Mouse (Mus musculus) brain, embryonic 14.5 days (tissue): ENCODE measurements around the gene Cd46. TPM values are rescaled to one million over a fixed set of nuclear protein-coding genes. Genes with fewer than 3 reads are reported as not detected.
A peak's percentile ranks its signal among the peaks of the same experiment; 100 is the strongest.

Experiments used
- DNase-seq: peaks from one replicate; pipeline ENCODE4 v3.0.0-alpha.2; 2011; ENCODE audit warnings: low read depth
- CTCF ChIP-seq: fragments of 200-500 bp; IDR thresholded peaks from 2 replicates; pipeline ENCODE4 v1.5.1; 2012; ENCODE audit warnings: inconsistent platforms, mild to moderate bottlenecking, moderate library complexity, borderline replicate concordance; ENCODE audit not compliant: insufficient read depth, insufficient read length; ENCODE audit errors: extremely low read depth
- POLR2A ChIP-seq: fragments of 200-500 bp; IDR thresholded peaks from 2 replicates; pipeline ENCODE4 v1.6.1; 2012; ENCODE audit warnings: mild to moderate bottlenecking, inconsistent platforms, borderline replicate concordance; ENCODE audit not compliant: poor library complexity, insufficient read depth, insufficient read length, severe bottlenecking; ENCODE audit errors: extremely low read depth
- polyA plus RNA-seq: library from polyadenylated mRNA; depleted of rRNA; stranded (reverse); fragments of >200 nt; gene quantifications from 2 replicates; pipeline ENCODE4 v1.2.3, GENCODE M21; 2012

The Cd46 gene
- polyA plus RNA-seq, 1 experiment, result 3.6 TPM

GRCm38 (mm10) chr1:195016811-195017501 is 75.1 kb downstream of the Cd46 start:
- TF ChIP-seq POLR2A, result no peak
- TF ChIP-seq CTCF, result peak; percentile 40; the same call in 1 of the 2 replicates
- DNase-seq, result peak; percentile 80

- DNase-seq, result no peak
- TF ChIP-seq POLR2A (no peak), CTCF (no peak)
These were observed 76.8 kb downstream of the Cd46 start for GRCm38 (mm10) chr1:195015281-195015680.

GRCm38 (mm10) chr1:195014201-195014885 is 77.7 kb downstream of the Cd46 start:
- TF ChIP-seq POLR2A, result no peak
- TF ChIP-seq CTCF, result no peak
- no peak for DNase-seq

DNA sequence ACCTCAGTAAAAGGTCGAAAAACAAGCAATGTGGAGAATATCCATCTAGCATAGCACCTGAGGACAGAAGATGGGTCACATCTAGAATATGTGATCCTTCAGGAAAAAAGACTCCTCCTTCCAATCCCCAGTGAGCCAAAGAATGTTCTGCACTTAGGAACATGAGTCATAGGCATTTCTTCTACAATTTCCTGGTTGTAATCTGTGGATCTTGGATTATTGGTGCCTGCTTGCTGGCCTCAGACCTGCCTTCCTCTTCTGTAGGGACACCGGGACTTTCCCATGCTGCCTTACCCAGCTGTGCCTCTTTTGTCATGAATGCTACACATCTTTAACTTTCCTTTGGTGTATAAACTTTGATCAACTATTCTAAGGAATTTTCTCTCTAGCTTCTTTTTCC is 79.5 kb downstream of the Cd46 start:
- no peak for DNase-seq

GRCm38 (mm10) chr1:195006267-195006666 is 85.8 kb downstream of the Cd46 start:
- TF ChIP-seq POLR2A (no peak), CTCF (no peak)
- no peak for DNase-seq

More for the DNA sequence above, 79.5 kb downstream of the Cd46 start:
- no peak for TF ChIP-seq CTCF
- TF ChIP-seq POLR2A, result no peak

DNA sequence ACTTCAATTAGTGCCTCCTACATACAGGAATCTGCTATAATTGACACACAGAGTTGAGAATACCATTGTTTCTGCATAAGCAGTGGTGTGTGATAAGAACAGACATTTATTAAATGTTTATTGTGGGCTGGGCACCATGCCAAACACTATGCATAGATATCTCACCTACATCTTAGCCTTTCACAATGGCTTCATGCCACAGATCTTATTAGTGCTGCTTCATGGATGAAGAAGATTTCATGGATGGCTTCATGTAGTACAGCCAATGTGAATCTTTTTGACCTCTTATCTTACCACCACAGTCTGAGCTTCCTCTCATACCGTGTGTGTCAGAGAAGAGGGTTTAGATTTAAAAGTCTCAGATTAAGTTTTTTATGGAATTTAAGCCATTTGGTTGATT is 87.9 kb downstream of the Cd46 start:
- DNase-seq, result no peak
- TF ChIP-seq POLR2A, result no peak
- TF ChIP-seq CTCF, result no peak

GRCm38 (mm10) chr1:195003328-195003727 is 88.7 kb downstream of the Cd46 start:
- DNase-seq, result no peak
- TF ChIP-seq CTCF, result no peak
- TF ChIP-seq POLR2A, result no peak

- no peak for DNase-seq
- no peak for TF ChIP-seq POLR2A
- no peak for TF ChIP-seq CTCF
These were observed 93.7 kb downstream of the Cd46 start for GRCm38 (mm10) chr1:194998396-194998795.

- TF ChIP-seq POLR2A (no peak), CTCF (no peak)
- DNase-seq, result no peak
These were observed 96.9 kb downstream of the Cd46 start for GRCm38 (mm10) chr1:194995196-194995595.

DNA sequence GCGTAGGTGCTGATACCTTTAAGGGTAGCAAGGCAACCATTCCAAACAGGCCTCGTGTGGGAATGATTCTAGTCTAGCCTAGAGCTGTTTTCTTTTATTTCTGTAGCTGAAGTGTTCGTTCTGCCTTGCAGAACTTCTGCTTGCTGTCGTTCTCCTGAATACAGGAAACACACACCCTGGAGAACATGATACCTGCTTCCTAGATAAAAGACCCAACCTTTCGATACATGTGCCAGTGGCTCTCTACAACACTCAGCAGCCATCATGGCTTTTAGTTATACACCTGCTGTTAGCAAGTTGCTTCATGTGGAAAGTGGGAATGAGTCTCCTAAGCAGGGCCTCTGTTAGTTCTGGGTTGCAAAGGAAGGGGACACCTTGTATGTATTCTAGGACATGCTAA is 97.8 kb downstream of the Cd46 start:
- DNase-seq, result no peak
- no peak for TF ChIP-seq POLR2A
- TF ChIP-seq CTCF, result no peak

GRCm38 (mm10) chr1:194993409-194993988 is 98.5 kb downstream of the Cd46 start:
- TF ChIP-seq POLR2A (no peak), CTCF (no peak)

DNA sequence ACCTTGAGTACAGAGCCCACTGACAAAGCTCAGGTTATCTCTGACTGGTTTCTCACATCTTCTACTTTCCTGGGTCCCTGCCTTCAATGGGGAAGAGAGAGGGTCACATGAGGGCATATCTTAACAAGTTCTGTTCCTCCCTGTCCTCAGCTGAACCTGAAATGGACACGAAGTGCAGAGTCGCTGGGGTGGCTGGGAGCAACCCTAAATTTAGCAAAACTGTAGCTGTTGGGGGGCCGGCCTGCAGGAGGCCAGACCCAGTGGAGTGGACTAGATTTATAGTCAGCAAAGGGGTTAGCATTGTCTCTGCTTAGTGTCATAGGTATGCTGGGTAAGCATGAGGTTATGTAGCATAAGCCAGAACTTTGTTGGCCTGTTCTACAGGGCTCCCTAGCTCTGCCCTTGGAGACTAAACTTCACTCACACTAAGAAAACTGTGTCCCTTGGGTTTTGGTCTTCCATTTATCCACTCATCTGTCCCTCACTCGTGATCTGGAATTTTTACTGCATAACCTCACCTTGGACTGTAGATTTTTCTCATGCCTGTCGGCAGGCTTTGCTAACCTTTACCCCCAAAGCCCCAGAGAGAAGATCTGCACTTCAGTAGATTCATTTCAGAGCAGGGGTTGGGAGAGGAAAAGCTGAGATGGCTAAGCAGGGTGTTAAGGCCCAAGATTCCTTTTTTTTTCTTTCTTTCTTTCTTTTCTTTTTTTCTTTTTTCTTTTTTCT is 99.3 kb downstream of the Cd46 start:
- no peak for DNase-seq
- TF ChIP-seq CTCF, result no peak
- no peak for TF ChIP-seq POLR2A

More at GRCm38 (mm10) chr1:194993409-194993988, 98.5 kb downstream of the Cd46 start:
- no peak for DNase-seq

DNA sequence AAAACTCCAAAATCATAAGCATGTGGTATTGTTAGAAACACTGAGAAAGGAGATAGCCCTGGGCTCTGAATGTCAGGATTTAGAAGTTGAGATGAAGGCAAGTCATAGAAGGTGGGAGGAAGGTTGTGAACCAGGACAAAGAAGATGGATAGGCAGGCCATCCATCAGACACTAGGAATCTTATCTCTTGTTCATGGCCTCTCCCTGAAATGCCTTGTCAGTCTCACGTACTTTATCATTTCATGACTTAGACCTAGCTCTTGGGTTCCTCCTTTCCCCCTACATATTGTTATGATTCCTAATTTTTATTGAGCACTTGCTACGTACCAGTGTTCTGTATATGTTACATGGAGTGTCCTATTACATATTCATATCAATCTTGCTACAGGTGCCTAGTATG is 100.4 kb downstream of the Cd46 start:
- DNase-seq, result no peak
- TF ChIP-seq POLR2A (no peak), CTCF (no peak)
